Mouse (Mus musculus): ENCODE data around the gene Ado. TPM values are rescaled to one million over a fixed set of nuclear protein-coding genes. Genes with fewer than 3 reads are reported as not detected.

The Ado gene
- polyA plus RNA-seq (2012; rRNA removed) = 12.5 and 14.0 TPM in 2 replicates

GRCm38 (mm10) chr10:67548877-67549731 lies at the start of gene Ado:
Gene Ado (minus strand): TSS chr10:67548955.

DNA sequence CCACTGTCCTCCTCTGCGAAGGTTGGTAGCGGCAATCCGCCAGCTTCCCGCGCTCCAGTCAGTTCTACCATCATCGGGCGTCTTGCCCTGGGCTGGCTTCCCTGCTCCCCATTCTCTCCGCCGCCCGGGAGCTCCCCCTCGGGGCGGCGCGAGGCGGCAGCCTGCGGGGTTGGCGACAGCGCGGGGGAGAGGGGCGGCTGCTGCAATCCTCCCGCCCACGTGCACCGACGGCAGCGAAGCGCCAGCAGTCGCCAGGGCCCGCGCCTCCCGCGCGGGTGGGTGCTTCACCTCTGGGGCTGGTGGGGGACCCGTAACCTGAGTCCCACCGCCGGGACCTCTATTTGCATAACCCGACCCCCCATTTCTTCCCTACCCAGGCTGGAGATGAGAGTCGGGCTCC lies 13.5 kb downstream of the Ado start, which contains the start of gene Egr2:
TSS of gene Egr2 (plus strand) at position 220 of the 400 bp plus-strand sequence.

Other genes with a start within 250 kb of the Ado start
- gene Egr2, start 13.5 kb downstream of the Ado start, polyA plus RNA-seq (2012; rRNA removed) = 0.71 and 1.7 TPM in 2 replicates

Data from central nervous system, embryonic 14 days (tissue).